Mouse (Mus musculus) forebrain, embryonic 14.5 days (tissue): ENCODE measurements around the gene Ikbke. TPM values are rescaled to one million over a fixed set of nuclear protein-coding genes. Genes with fewer than 3 reads are reported as not detected.

Experiments
- ATAC-seq: fragments of 200-750 bp; cut with Nextera tagmentation; 2 replicates; pipeline ENCODE4 v1.8.0; 2017; ENCODE audit warnings: mild to moderate bottlenecking, moderate library complexity
- DNase-seq: peaks from one replicate; pipeline ENCODE4 v3.0.0-alpha.2; 2015; ENCODE audit warnings: low spot score
- H3K27ac ChIP-seq: fragments of 300-500 bp; sonication (generic); 2 replicates; pipeline ENCODE4 v1.5.1; 2014; ENCODE audit warnings: low read depth, mild to moderate bottlenecking, control low read depth, low read length, moderate library complexity
- H3K27me3 ChIP-seq: fragments of 300-500 bp; sonication (generic); replicated peaks from 2 replicates; pipeline ENCODE4 v1.6.1; 2014; ENCODE audit warnings: low read length, control low read depth, mixed read lengths; ENCODE audit not compliant: control insufficient read depth, insufficient read depth
- H3K36me3 ChIP-seq: fragments of 300-500 bp; sonication (generic); 2 replicates; pipeline ENCODE4 v1.6.1; 2014; ENCODE audit warnings: low read length, control low read depth; ENCODE audit not compliant: control insufficient read depth, insufficient read depth
- H3K4me1 ChIP-seq: fragments of 300-500 bp; sonication (generic); 2 replicates; pipeline ENCODE4 v1.6.1; 2014; ENCODE audit warnings: antibody characterized with exemption, low read length, control low read depth; ENCODE audit not compliant: control insufficient read depth, insufficient read depth
- H3K4me2 ChIP-seq: fragments of 300-500 bp; sonication (generic); 2 replicates; pipeline ENCODE4 v1.6.1; 2014; ENCODE audit warnings: mild to moderate bottlenecking, control low read depth, low read length
- H3K4me3 ChIP-seq: fragments of 300-500 bp; sonication (generic); 2 replicates; pipeline ENCODE4 v1.5.1; 2014; ENCODE audit warnings: low read depth, low read length, control low read depth
- H3K9ac ChIP-seq: fragments of 300-500 bp; sonication (generic); 2 replicates; pipeline ENCODE4 v1.6.1; 2014; ENCODE audit warnings: mild to moderate bottlenecking, low read length, control low read depth, moderate library complexity
- H3K9me3 ChIP-seq: fragments of 300-500 bp; sonication (generic); replicated peaks from 2 replicates; pipeline ENCODE4 v1.6.1; 2016; ENCODE audit warnings: low read length, control low read depth, mixed read lengths; ENCODE audit not compliant: control insufficient read depth
- WGBS: fragments of 180-500 bp; shearing (Covaris S2); extraction: QIAGEN DNeasy Blood & Tissue Kit; methylation state at CpG from one replicate; pipeline ENCODE4 v1.1.7; 2014; 5-methylcytosine and 5-hydroxymethylcytosine counted together
- polyA plus RNA-seq: library from polyadenylated mRNA; unstranded; fragments of >200 nt; fragmentation: Nextera tagmentation; extraction: Ambion mirVana; gene quantifications from 2 replicates; pipeline ENCODE4 v1.2.1, GENCODE M21; 2014

The Ikbke gene
- polyA plus RNA-seq, 1 experiment from 2014 or later = 0.29 TPM

DNA sequence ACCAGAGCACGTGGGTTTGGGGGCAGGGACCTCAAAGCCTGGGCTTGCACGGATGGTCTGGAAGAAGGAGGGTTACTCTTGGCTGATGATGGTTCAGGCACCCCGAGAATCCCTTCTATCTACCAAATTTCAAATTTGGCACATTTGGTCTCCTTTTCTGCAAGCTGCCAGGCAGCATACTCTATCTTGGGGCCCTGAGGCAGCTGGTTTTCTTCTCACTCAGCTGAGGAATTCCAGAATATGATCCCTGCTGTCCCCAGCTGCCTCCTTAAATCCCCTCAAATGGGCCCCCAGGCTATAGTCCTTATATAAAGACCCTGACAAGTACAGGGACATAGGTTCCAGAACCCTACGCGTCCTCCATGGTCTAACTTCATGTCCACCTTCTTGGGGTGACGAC is 66.0 kb downstream of the Ikbke start:
- 88% methylated on average over 6 of the region's 6 CpGs for WGBS
- Histone ChIP-seq H3K9ac (no peak overlapping the region), H3K4me3 (no peak overlapping the region), H3K4me1 (no peaks in the 10 kb centered on the region), H3K27ac (no peak overlapping the region), H3K27me3 (no peaks in the 10 kb centered on the region), H3K9me3 (no peaks in the 10 kb centered on the region), H3K4me2 (no peak overlapping the region), H3K36me3 (no peaks in the 10 kb centered on the region)
- no peak for ATAC-seq
- DNase-seq = no peak

DNA sequence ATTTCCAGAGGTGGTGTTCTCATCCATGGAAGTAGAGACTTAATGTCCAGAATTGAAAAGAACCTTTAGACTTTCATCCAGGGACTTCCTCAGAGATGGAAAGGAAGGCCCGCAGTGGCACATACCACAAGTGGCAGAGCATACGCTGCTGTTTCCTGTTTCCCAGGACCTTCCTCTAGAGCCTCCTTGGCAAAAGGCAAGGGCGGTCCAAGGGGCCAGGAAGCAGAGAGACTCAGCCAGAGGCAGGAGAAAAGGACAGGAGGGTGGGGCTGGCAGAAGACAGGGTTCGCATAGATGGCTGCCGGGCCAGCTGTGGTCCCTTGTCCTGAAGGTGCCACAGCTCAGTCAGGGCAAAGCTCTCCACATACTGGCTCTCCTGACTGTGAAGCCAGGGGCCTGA is 66.5 kb downstream of the Ikbke start:
- no peak overlapping the region for H3K27ac ChIP-seq
- no peak overlapping the region for H3K4me2 ChIP-seq
- no peak overlapping the region for H3K9ac ChIP-seq
- no peak for DNase-seq
- WGBS = 88% methylated on average over 5 of the region's 5 CpGs
- no peaks in the 10 kb centered on the region for H3K9me3 ChIP-seq
- H3K27me3 ChIP-seq = no peaks in the 10 kb centered on the region
- no peaks in the 10 kb centered on the region for H3K4me1 ChIP-seq
- no peaks in the 10 kb centered on the region for H3K36me3 ChIP-seq
- no peak overlapping the region for H3K4me3 ChIP-seq
- ATAC-seq = no peak

DNA sequence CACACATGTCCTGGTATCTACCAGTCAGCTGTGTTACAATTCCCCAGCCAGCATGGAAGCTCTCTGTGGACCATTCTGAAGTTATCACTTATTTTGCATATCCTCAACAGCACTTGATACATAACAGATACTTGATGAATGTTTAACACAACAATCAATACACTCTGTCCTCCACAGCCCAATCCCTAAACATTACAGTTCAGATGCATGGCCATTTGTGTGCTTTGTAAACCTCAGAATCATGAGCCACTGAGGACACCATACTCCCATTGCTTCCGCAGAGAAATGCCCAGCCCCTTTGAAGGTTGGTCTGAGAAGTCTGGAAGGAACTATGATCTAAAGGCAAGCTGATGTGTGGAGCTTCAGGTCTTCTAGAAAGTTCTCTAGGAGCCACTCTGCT is 67.8 kb downstream of the Ikbke start:
- no peak overlapping the region for H3K27ac ChIP-seq
- no peaks in the 10 kb centered on the region for H3K36me3 ChIP-seq
- H3K27me3 ChIP-seq = no peaks in the 10 kb centered on the region
- no peak for ATAC-seq
- no peak for DNase-seq
- H3K9me3 ChIP-seq = no peaks in the 10 kb centered on the region
- no peak overlapping the region for H3K4me3 ChIP-seq
- no peaks in the 10 kb centered on the region for H3K4me1 ChIP-seq
- 72% methylated on average over 1 of the region's 1 CpGs for WGBS
- no peak overlapping the region for H3K9ac ChIP-seq
- no peak overlapping the region for H3K4me2 ChIP-seq

DNA sequence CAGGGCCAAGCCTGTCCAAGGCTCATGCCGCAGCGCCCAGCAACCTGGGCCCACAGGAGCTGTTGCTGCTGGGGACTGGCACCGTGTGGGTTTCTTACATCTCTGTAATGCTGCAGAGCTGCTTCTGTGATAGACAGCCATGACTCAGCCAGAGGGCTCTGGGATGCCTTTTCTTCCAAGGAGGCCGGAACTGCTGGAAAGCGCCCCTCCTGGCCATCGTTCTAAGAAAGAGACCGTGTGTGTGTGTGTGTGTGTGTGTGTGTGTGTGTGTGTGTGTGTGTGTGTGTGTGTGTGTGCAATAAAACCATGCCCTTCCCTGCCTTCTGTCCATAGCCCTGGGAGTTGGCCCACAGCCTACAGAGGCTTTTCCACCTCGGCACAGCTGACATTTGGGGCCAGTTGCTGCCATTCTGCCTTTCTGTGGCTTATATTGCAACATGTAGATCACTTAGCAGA is 69.4 kb downstream of the Ikbke start:
- Histone ChIP-seq H3K9me3 (no peaks in the 10 kb centered on the region), H3K4me3 (no peak overlapping the region), H3K4me2 (no peak overlapping the region), H3K36me3 (no peaks in the 10 kb centered on the region), H3K4me1 (no peaks in the 10 kb centered on the region), H3K27me3 (no peaks in the 10 kb centered on the region), H3K9ac (no peak overlapping the region), H3K27ac (no peak overlapping the region)
- peak; percentile 16 for DNase-seq
- peak; percentile 35; the same call in 1 of the 2 replicates for ATAC-seq
- WGBS = 68% methylated on average over 8 of the region's 8 CpGs

DNA sequence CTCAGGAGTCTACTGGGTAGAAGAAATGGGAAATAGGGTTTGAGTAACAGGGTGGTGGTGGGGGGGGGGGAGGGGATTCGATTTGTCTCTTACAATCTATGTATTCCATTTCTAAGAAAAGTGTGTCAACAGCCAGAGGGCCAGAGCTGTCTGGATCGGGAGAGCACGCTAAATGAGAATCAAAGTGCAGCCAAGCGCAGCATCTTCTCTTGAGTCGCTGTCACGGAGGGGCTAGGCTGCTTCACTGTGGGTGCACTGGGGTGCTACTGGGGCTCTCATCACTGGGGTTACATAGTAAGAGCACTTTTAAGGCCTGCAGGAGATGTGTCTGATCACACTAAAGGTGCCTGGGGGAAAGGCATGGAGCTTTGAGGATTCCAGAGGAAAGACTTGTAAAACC is 70.6 kb downstream of the Ikbke start:
- ATAC-seq = no peak
- no peak overlapping the region; the same call in 1 of the 2 replicates for H3K27ac ChIP-seq
- no peaks in the 10 kb centered on the region for H3K36me3 ChIP-seq

DNA sequence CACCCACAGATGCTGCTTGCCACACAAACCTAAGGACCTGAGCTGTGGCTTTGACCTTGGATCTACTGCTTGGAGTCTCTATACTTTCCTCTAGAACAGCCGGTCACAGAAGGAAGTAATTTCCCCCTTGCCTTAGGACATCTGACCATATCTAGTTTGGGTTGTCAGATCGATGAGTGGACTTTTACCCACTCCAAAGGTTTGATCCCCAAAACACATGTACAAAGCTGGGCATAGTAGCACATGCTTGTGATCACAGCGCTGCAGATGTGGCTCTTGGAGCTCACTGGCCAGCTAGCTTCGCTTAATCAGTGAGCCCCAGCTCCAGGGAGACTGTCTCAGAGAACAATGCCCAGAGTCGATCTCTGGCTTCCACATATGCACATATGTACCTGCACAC is 71.3 kb downstream of the Ikbke start:
- DNase-seq = no peak
- no peaks in the 10 kb centered on the region for H3K27me3 ChIP-seq
- no peak overlapping the region for H3K4me3 ChIP-seq
- H3K27ac ChIP-seq = no peak overlapping the region
- H3K4me2 ChIP-seq = no peak overlapping the region
- 0 out of 2 replicates have a peak, but pooled peaks have one; percentile 3 for ATAC-seq
- 94% methylated on average over 5 of the region's 5 CpGs for WGBS
- no peak overlapping the region for H3K9ac ChIP-seq
- no peaks in the 10 kb centered on the region for H3K4me1 ChIP-seq
- H3K9me3 ChIP-seq = no peaks in the 10 kb centered on the region
- H3K36me3 ChIP-seq = no peaks in the 10 kb centered on the region

More for the DNA sequence above, 70.6 kb downstream of the Ikbke start:
- 83% methylated on average over 6 of the region's 6 CpGs for WGBS
- no peak for DNase-seq
- Histone ChIP-seq H3K4me1 (no peaks in the 10 kb centered on the region), H3K27me3 (no peaks in the 10 kb centered on the region), H3K9ac (no peak overlapping the region), H3K4me3 (no peak overlapping the region), H3K9me3 (no peaks in the 10 kb centered on the region), H3K4me2 (no peak overlapping the region)

DNA sequence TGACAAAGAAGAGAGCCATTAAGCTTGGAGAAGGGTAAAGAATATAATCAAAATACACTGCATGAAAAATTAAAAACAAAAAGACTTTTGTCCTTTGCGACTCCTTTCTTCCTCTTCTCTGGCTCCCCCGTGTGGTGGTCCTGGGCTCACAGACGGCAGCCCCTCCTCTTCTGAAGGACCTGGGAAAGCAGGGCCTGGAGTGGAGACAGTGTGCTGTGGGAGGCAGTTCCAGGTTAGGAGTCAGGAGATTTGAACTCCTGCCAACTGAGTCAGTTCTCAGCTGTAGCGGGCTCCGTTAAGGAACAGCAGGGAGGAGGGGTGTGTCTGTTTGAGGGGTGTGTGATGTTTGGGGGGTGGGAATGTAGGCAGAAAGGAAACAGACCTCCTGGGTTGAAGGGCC is 71.9 kb downstream of the Ikbke start:
- no peaks in the 10 kb centered on the region for H3K36me3 ChIP-seq
- WGBS = 5% methylated on average over 5 of the region's 5 CpGs
- peak; percentile 78 for DNase-seq
- H3K4me2 ChIP-seq = no peak overlapping the region
- ATAC-seq = peak; percentile 71
- H3K9ac ChIP-seq = no peak overlapping the region
- no peaks in the 10 kb centered on the region for H3K9me3 ChIP-seq
- H3K4me3 ChIP-seq = no peak overlapping the region
- no peak overlapping the region for H3K27ac ChIP-seq
- H3K4me1 ChIP-seq = no peaks in the 10 kb centered on the region
- H3K27me3 ChIP-seq = no peaks in the 10 kb centered on the region

DNA sequence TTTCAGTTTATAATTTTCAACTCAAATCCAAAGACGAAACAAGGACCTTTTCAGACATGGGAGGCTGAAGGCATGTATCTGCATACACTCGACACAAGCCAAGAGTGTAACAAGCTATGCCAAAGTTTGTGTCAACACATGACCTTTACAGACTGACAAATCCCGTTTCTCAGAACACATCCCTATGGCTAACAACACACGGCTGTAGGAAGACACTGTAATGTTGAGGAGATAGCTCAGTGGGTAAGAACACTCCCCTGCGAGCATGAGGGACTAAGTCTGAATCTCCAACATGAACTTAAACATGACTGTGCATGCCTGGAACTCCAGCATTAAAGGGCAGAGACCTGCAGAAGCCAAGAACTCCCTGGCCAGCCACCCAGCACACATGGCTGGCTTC is 73.1 kb downstream of the Ikbke start:
- Histone ChIP-seq H3K36me3 (no peaks in the 10 kb centered on the region), H3K9me3 (no peaks in the 10 kb centered on the region), H3K4me3 (no peak overlapping the region), H3K4me1 (no peaks in the 10 kb centered on the region), H3K9ac (no peak overlapping the region), H3K27ac (no peak overlapping the region), H3K4me2 (no peak overlapping the region), H3K27me3 (no peaks in the 10 kb centered on the region)
- DNase-seq (no peak), ATAC-seq (no peak)
- WGBS = 87% methylated on average over 5 of the region's 5 CpGs

DNA sequence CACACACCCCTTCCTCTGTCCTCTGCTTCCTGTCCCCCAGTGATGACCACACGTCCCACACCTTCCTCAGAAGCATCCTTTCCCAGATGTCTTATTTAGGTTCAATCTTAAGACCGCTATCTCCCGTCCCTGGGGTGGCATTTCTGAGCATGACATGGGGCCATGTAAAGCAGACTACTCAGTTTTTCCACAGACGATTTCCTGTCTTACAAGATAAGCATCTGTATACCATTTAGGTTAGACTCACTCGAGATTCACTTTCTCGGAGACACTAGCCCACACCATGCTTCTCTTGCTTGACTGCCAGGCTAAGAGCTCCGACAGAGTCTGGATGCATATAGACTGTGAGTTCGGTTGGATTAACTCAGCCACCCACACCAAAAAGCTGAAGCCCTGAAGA is 74.9 kb downstream of the Ikbke start:
- H3K4me2 ChIP-seq = no peak overlapping the region
- 90% methylated on average over 8 of the region's 8 CpGs for WGBS

More for the DNA sequence above, 74.9 kb downstream of the Ikbke start:
- ATAC-seq (no peak), DNase-seq (no peak)
- no peak overlapping the region for H3K4me3 ChIP-seq
- no peaks in the 10 kb centered on the region for H3K4me1 ChIP-seq
- H3K27ac ChIP-seq = no peak overlapping the region
- H3K27me3 ChIP-seq = no peaks in the 10 kb centered on the region
- no peak overlapping the region for H3K9ac ChIP-seq
- H3K36me3 ChIP-seq = no peaks in the 10 kb centered on the region
- no peaks in the 10 kb centered on the region for H3K9me3 ChIP-seq
